Mouse (Mus musculus): Measurements from ENCODE around the gene Tanc2.

Gene Tanc2

GRCm38 (mm10) chr11:105927065-105928030 lies 337.6 kb downstream of the Tanc2 start:
- CTCF ChIA-PET, result interaction anchor here (1.1 kb wide), 1 partner anchor 16 kb away, joined by 3 read pairs; no protein-coding TSS in a partner anchor

GRCm38 (mm10) chr11:105928171-105928570 lies 338.4 kb downstream of the Tanc2 start:
- CTCF ChIA-PET, result interaction anchor here (1.1 kb wide), 1 partner anchor 16 kb away, joined by 3 read pairs; no protein-coding TSS in a partner anchor

- CTCF ChIA-PET, result interaction anchor here (0.6 kb wide), 1 partner anchor 656 kb away, joined by 3 read pairs; no protein-coding TSS in a partner anchor
Measured at GRCm38 (mm10) chr11:105931380-105931779, 341.6 kb downstream of the Tanc2 start.

- CTCF ChIA-PET, result no interaction called here
Measured at GRCm38 (mm10) chr11:105933746-105934145, 344.0 kb downstream of the Tanc2 start.

GRCm38 (mm10) chr11:105934303-105934711 lies 344.5 kb downstream of the Tanc2 start:
- CTCF ChIA-PET, result no interaction called here

GRCm38 (mm10) chr11:105934816-105935215 lies 345.0 kb downstream of the Tanc2 start:
- CTCF ChIA-PET, result no interaction called here

GRCm38 (mm10) chr11:105935496-105935895 lies 345.7 kb downstream of the Tanc2 start:
- CTCF ChIA-PET, result no interaction called here

GRCm38 (mm10) chr11:105936200-105936599 lies 346.4 kb downstream of the Tanc2 start:
- CTCF ChIA-PET, result no interaction called here

GRCm38 (mm10) chr11:105936974-105937373 lies 347.2 kb downstream of the Tanc2 start:
- CTCF ChIA-PET, result no interaction called here

GRCm38 (mm10) chr11:105938771-105939170 lies 349.0 kb downstream of the Tanc2 start:
- CTCF ChIA-PET, result no interaction called here

- CTCF ChIA-PET, result no interaction called here
Measured at GRCm38 (mm10) chr11:105941973-105942372, 352.2 kb downstream of the Tanc2 start.

- CTCF ChIA-PET, result interaction anchor here (0.5 kb wide), 1 partner anchor 819 kb away, joined by 4 read pairs; no protein-coding TSS in a partner anchor
Measured at GRCm38 (mm10) chr11:105943133-105944102, 353.6 kb downstream of the Tanc2 start.

- CTCF ChIA-PET, result interaction anchor here (0.5 kb wide), 1 partner anchor 819 kb away, joined by 4 read pairs; no protein-coding TSS in a partner anchor
Measured at GRCm38 (mm10) chr11:105944126-105944621, 354.4 kb downstream of the Tanc2 start.

GRCm38 (mm10) chr11:105944770-105945672 lies 355.2 kb downstream of the Tanc2 start:
- CTCF ChIA-PET, result no interaction called here

- CTCF ChIA-PET, result interaction anchor here (0.6 kb wide), 1 partner anchor 361 kb away, joined by 5 read pairs; no protein-coding TSS in a partner anchor
Measured at GRCm38 (mm10) chr11:105946694-105947154, 356.9 kb downstream of the Tanc2 start.

- CTCF ChIA-PET, result no interaction called here
Measured at GRCm38 (mm10) chr11:105948255-105948654, 358.5 kb downstream of the Tanc2 start.

- CTCF ChIA-PET, result interaction anchor here (0.5 kb wide), 1 partner anchor 15 kb away, joined by 3 read pairs; no protein-coding TSS in a partner anchor
Measured at GRCm38 (mm10) chr11:105950519-105950918, 360.7 kb downstream of the Tanc2 start.

- CTCF ChIA-PET, result no interaction called here
Measured at GRCm38 (mm10) chr11:105951601-105952044, 361.8 kb downstream of the Tanc2 start.

- CTCF ChIA-PET, result no interaction called here
Measured at GRCm38 (mm10) chr11:105952111-105952510, 362.3 kb downstream of the Tanc2 start.

GRCm38 (mm10) chr11:105952911-105953386 lies 363.2 kb downstream of the Tanc2 start, which contains the start of gene Cyb561:
Cyb561 (minus strand) TSS chr11:105953336.
- CTCF ChIA-PET, result no interaction called here

All from spleen, embryonic (tissue).